Mouse (Mus musculus) heart, adult 2 months (tissue): ENCODE data around the gene Cebpa.

Source experiments
- CTCF ChIP-seq: fragments of 200-600 bp; IDR thresholded peaks from 2 replicates; pipeline ENCODE4 v1.8.1; 2022; ENCODE audit warnings: antibody characterized with exemption, mild to moderate bottlenecking, moderate library complexity
- POLR2A ChIP-seq: fragments of 200-500 bp; IDR thresholded peaks from 2 replicates; pipeline ENCODE4 v1.6.1; 2011; ENCODE audit warnings: mild to moderate bottlenecking, low read depth, low read length, control low read depth; ENCODE audit not compliant: insufficient read depth

GRCm38 (mm10) chr7:35086271-35086861 lies 32.7 kb upstream of the Cebpa start:
- TF ChIP-seq CTCF, result peak; percentile 23; the same call in 1 of the 2 replicates
- TF ChIP-seq POLR2A, result no peak
